ENCODE assay signal across 8 mouse cellular contexts in the genomic region with DNA sequence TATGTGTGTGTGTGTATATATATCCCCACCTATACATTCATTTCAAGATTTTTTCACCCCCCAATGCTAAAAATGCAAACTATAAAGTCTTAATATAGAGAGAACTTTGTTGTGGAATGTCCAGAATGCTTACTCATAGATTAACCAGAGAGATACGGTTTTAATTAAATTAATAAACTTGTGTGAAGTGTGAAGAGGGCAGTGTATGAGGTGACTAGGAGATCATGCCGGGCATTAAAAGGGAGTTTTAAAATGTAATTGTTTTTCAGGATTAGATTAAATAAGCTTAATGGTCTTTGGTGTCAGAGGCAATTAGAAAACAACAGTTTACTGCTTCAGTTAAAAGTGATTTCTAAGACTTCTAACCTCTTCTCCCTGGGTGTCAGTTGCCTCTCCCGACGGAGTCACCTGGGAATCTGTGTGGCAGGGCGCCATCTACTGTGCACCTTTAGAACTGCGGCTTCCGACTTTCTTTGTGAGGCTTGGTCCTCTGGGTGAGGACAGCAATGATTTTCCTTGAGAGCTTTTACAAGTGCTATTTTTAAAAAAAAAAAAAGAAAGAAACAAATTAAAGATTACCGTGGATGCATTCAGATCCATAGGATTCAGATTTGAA. TPM values are rescaled to one million over a fixed set of nuclear protein-coding genes. Genes with fewer than 3 reads are reported as not detected.
DNase-seq lines count a peak whose midpoint lies in the region; ATAC-seq and TF ChIP-seq lines count a peak whose summit lies in the region.

No protein-coding gene starts in this region.

- TF ChIP-seq CTCF in liver, postnatal 0 days (IDR thresholded peaks at IDR 0.05; ENCODE audit: low read depth), result peak; percentile 83

- H3K9ac ChIP-seq in neural tube, embryonic 15.5 days (replicated peaks), result no peak overlapping the region
- H3K9ac ChIP-seq in liver, postnatal 0 days (replicated peaks), result no peak overlapping the region

- no peaks in the 10 kb centered on the region for H3K4me1 ChIP-seq in neural tube, embryonic 15.5 days
- H3K4me1 ChIP-seq in liver, postnatal 0 days (ENCODE audit: insufficient read depth), result no peaks in the 10 kb centered on the region

- H3K9me3 ChIP-seq in neural tube, embryonic 15.5 days (replicated peaks), result no peaks in the 10 kb centered on the region
- H3K9me3 ChIP-seq in liver, postnatal 0 days (ENCODE audit: low read length), result no peaks in the 10 kb centered on the region

- DNase-seq in neural tube, embryonic 10.5 days (ENCODE audit: extremely low spot score, low spot score), result peak; percentile 83
- DNase-seq in cerebellum, postnatal 10 days, result peak; percentile 92 to 94
- peak; percentile 81 for DNase-seq in frontal cortex, postnatal 36 days (ENCODE audit: low spot score in 2 of 2)
- DNase-seq in kidney, postnatal 25 days, result peak; percentile 68 to 76
- DNase-seq in liver, postnatal 0 days, result peak; percentile 62
- DNase-seq in retina, adult 2 months (ENCODE audit: low read depth, low spot score), result peak; percentile 23
- DNase-seq in thymus, postnatal 4 days, result peak; percentile 75

- no peaks in the 10 kb centered on the region for H3K27me3 ChIP-seq in neural tube, embryonic 15.5 days (replicated peaks)
- no peaks in the 10 kb centered on the region for H3K27me3 ChIP-seq in liver, postnatal 0 days (ENCODE audit: insufficient read depth, low read length)

- no peak overlapping the region for H3K4me3 ChIP-seq in neural tube, embryonic 15.5 days (replicated peaks)
- H3K4me3 ChIP-seq in liver, postnatal 0 days (ENCODE audit: low read depth, low read length), result no peak overlapping the region

- TF ChIP-seq EP300 in liver, postnatal 0 days (IDR thresholded peaks at IDR 0.05; ENCODE audit: low read depth), result no peak

- ATAC-seq in neural tube, embryonic 15.5 days (ENCODE audit: low FRiP score), result no peak; the same call in 1 of the 2 replicates
- ATAC-seq in liver, postnatal 0 days, result no peak

- H3K4me2 ChIP-seq in neural tube, embryonic 15.5 days, result no peak overlapping the region
- H3K4me2 ChIP-seq in liver, postnatal 0 days (ENCODE audit: low read depth, low read length), result no peak overlapping the region

- H3K36me3 ChIP-seq in neural tube, embryonic 15.5 days, result no peaks in the 10 kb centered on the region
- no peaks in the 10 kb centered on the region for H3K36me3 ChIP-seq in liver, postnatal 0 days (replicated peaks; ENCODE audit: insufficient read depth, low read length)

- WGBS in neural tube, embryonic 15.5 days, result 12% methylated on average over 8 of the region's 8 CpGs
- 25% methylated on average over 8 of the region's 8 CpGs for WGBS in liver, postnatal 0 days (ENCODE audit: insufficient replicate concordance)

- H3K27ac ChIP-seq in neural tube, embryonic 15.5 days (replicated peaks), result no peak overlapping the region
- H3K27ac ChIP-seq in liver, postnatal 0 days (ENCODE audit: low read depth), result no peak overlapping the region

RNA-seq across cellular contexts. Expression of a gene that starts 27.4 kb away (rescaled TPM):
- not detected in 2 replicates for polyA plus RNA-seq in neural tube, embryonic 15.5 days (2015; fragmentation: Nextera tagmentation; extraction: Ambion mirVana)
- polyA plus RNA-seq in liver, postnatal 0 days (2015; fragmentation: Nextera tagmentation; extraction: Ambion mirVana), result not detected in 2 replicates

Comparison
In these comparisons a context has a peak if more than half of its experiments do, and no peak if none do; other contexts are left out.
1. DNase-seq: peak in every context shown above with its lines; median percentile 93 in cerebellum, postnatal 10 days; 83 in neural tube, embryonic 10.5 days; 81 in frontal cortex, postnatal 36 days; 75 in thymus, postnatal 4 days; 72 in kidney, postnatal 25 days; 62 in liver, postnatal 0 days; 23 in retina, adult 2 months.